Mouse (Mus musculus) CD4-positive, CD25-positive, alpha-beta regulatory T cell (primary cell): Measurements from ENCODE around the gene Gm14399. TPM values are rescaled to one million over a fixed set of nuclear protein-coding genes. Genes with fewer than 3 reads are reported as not detected.

ENCODE experiments used
- polyA plus RNA-seq: library from polyadenylated mRNA; unstranded; fragments of 100-300 nt; shearing (Covaris generic); gene quantifications from one replicate; pipeline ENCODE4 v1.2.1, GENCODE M21; 2017

The Gm14399 gene
- polyA plus RNA-seq, result 7.7 TPM

GRCm38 (mm10) chr2:175141993-175142295 is at the start of gene Gm14399:
TSS of gene Gm14399 (minus strand) at chr2:175142012.

GRCm38 (mm10) chr2:175175401-175176180 is 33.8 kb upstream of the Gm14399 start, which contains the start of gene Gm14443:
TSS of gene Gm14443 (minus strand) at chr2:175175871.

Other genes with a start within 250 kb of the Gm14399 start
- gene Gm14444, start 131.8 kb downstream of the Gm14399 start, polyA plus RNA-seq, result 0.22 TPM
- not detected for gene Gm14393, start 74.2 kb downstream of the Gm14399 start, polyA plus RNA-seq
- 0.13 TPM for gene Gm14443, start 33.9 kb upstream of the Gm14399 start, polyA plus RNA-seq
- 3.4 TPM for gene Gm14391, start 64.9 kb upstream of the Gm14399 start, polyA plus RNA-seq
- gene Gm14440, start 133.1 kb upstream of the Gm14399 start, polyA plus RNA-seq, result 3.6 TPM
- 11.9 TPM for gene Gm4631, start 196.2 kb upstream of the Gm14399 start, polyA plus RNA-seq
- 2.9 TPM for gene Zfp968, start 230.4 kb upstream of the Gm14399 start, polyA plus RNA-seq